Mouse (Mus musculus) liver, embryonic 18 days (tissue): ENCODE data around the gene Snx18. TPM values are rescaled to one million over a fixed set of nuclear protein-coding genes. Genes with fewer than 3 reads are reported as not detected.

Experiments
- polyA plus RNA-seq: library from polyadenylated mRNA; depleted of rRNA; stranded (reverse); fragments of >200 nt; gene quantifications from 2 replicates; pipeline ENCODE4 v1.2.3, GENCODE M21; 2012; rRNA removed

Gene Snx18
- polyA plus RNA-seq = 5.7 and 6.5 TPM in 2 replicates

GRCm38 (mm10) chr13:113617891-113618823 is at the start of gene Snx18:
Snx18 (minus strand) TSS chr13:113618564.

DNA sequence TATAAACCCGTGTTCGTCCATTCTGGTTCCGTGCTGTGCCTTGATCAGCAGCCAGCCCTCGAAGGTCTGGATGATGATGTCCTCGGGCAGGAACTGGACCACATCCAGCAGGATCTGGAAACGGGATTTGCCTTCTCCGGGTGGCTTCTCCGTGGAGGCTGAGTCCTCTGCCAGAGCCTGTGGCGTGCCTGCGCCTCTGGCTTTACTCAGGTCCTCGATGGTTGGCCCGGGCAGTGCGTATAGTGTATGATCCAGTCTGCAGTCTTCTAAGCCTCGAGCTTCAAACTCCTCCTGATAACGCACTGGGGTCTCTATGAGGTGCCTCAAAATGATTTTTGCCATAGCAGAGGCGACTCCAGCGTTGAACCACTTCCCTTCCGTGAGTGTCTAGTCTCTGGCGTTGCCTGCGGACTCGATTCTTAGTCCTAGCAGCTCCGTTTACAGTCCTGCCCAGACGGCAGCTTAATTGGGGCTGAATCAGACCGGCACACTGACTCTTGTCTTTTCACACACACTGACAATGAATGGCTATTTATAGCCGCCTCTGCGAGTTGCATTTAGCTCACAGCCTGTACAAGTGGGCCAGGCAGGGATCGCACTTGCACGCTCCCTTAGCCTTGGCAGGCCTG is 44.9 kb upstream of the Snx18 start, which contains the start of gene Hspb3:
Gene Hspb3 (minus strand): TSS at position 526 of the 629 bp plus-strand sequence.

Other genes starting within 250 kb of the Snx18 start
- gene Hspb3, start 45.1 kb upstream of the Snx18 start, polyA plus RNA-seq = 0.04 TPM in 1 of 2 replicates, not detected in the other
- gene Arl15, start 175.9 kb upstream of the Snx18 start, polyA plus RNA-seq = 1.7 and 2.0 TPM in 2 replicates